Mouse (Mus musculus): ENCODE data around the gene Vmn1r184.
"Not testable (repeated sequence)": the region's sequence is repeated elsewhere in the genome, so short reads cannot be mapped to it uniquely, and the experiment has no call there.

Gene Vmn1r184

GRCm38 (mm10) chr7:26260034-26260433, at the start of gene Vmn1r184:
Gene Vmn1r184, plus strand, starts transcription at chr7:26260334.
- DNase-seq (ENCODE audit: low spot score) = not testable (repeated sequence)

DNA sequence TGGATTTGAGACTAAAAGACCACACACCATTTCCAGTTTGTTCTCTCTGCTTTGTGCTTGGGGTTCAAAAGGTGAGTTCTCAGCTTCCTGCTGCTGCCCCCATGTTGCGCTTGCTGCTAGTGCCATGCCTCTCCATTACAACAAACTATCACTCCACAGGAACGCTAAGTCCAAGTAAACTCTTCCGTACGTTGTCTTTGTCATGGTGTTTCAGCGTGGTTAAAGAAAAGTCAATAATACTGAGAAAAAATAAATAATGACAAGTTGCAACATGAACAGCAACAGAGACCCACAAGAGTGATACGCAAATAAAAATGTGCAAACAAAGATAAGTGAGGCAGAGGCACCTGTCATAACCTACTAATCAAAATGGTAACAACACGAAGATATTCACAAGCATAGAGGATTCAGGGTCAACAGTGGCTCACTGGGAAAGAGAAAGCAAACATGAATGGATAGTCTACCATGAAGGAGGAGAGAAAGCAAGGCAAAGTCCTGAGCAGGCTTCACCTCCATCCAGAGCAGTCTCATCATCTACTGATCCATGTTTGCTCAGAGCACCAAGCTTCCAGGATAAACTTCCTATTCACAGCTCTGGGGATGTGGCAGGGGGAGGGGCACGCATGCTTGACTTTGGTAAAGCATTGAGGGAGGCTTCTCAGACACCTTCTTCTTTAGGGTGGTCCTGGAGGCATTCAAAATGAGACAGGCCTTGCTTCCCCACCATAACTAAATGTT, 43.5 kb downstream of the Vmn1r184 start:
- DNase-seq (ENCODE audit: low spot score) = not testable (repeated sequence)

DNA sequence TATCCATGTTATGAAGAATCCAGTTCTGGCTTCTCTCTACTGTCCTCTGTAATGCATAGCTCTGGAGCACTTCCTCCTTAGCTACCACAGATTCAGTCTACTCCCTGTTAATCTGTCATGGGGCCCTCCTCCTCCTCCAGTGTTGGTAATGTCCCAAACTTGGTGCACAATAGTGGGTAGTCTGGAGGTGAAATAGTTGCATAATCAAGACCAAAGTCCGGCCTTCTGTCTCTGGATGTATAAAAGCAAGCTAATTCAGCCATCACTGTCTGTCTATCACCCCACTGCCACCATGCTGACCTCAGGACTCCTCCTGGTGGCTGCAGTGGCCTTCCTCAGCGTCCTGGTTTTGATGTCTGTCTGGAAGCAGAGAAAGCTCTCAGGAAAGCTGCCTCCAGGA, 46.8 kb downstream of the Vmn1r184 start, which contains the start of gene Cyp2a4:
Cyp2a4 (plus strand) TSS at position 244 of the 400 bp plus-strand sequence.
- not testable (repeated sequence) for DNase-seq (ENCODE audit: low spot score)

GRCm38 (mm10) chr7:26311786-26312185, 51.7 kb downstream of the Vmn1r184 start:
- not testable (repeated sequence) for DNase-seq (ENCODE audit: low spot score)

GRCm38 (mm10) chr7:26315194-26315593, 55.1 kb downstream of the Vmn1r184 start:
- DNase-seq (ENCODE audit: low spot score) = not testable (repeated sequence)

DNA sequence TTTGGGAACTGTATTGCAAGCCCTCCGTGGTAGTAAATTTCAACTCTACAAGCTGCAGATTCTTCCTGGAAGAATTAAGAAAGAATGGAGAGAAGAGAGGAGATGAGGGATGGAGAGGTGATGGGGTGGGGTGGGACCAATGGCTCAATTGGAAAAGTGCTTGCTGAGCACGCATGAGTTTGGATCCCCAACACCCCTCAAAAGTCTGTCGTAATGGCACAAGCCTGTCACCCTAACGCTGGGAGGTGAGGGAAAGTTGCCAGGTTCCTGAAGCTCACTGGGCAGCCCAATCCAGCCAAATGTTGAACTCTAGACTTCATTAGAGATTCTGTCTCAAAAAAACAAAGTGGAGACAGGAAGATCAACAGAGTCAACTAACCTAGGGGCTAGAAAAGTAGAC, 55.7 kb downstream of the Vmn1r184 start:
- DNase-seq (ENCODE audit: low spot score) = not testable (repeated sequence)

Data from testis, postnatal 14 days (tissue).